Mouse (Mus musculus) midbrain, embryonic 16.5 days (tissue): ENCODE measurements around the gene Sept9. TPM values are rescaled to one million over a fixed set of nuclear protein-coding genes. Genes with fewer than 3 reads are reported as not detected.

ENCODE experiments used
- ATAC-seq: fragments of 200-750 bp; cut with Nextera tagmentation; 2 replicates; pipeline ENCODE4 v1.8.0; 2017; ENCODE audit warnings: moderate TSS enrichment
- H3K27ac ChIP-seq: fragments of 300-500 bp; sonication (generic); 2 replicates; pipeline ENCODE4 v1.5.1; 2014; ENCODE audit warnings: mild to moderate bottlenecking, low read length, mixed read lengths
- H3K27me3 ChIP-seq: fragments of 300-500 bp; sonication (generic); 2 replicates; pipeline ENCODE4 v1.6.1; 2014; ENCODE audit warnings: low read depth, low read length, mixed read lengths; ENCODE audit not compliant: control insufficient read depth, insufficient read depth
- H3K36me3 ChIP-seq: fragments of 300-500 bp; sonication (generic); 2 replicates; pipeline ENCODE4 v1.6.1; 2014; ENCODE audit warnings: mild to moderate bottlenecking, low read length, moderate library complexity, mixed read lengths; ENCODE audit not compliant: control insufficient read depth, insufficient read depth
- H3K4me1 ChIP-seq: fragments of 300-500 bp; sonication (generic); 2 replicates; pipeline ENCODE4 v1.6.1; 2014; ENCODE audit warnings: mild to moderate bottlenecking, low read length, mixed read lengths; ENCODE audit not compliant: control insufficient read depth, insufficient read depth
- H3K4me2 ChIP-seq: fragments of 300-500 bp; sonication (generic); 2 replicates; pipeline ENCODE4 v1.6.1; 2014; ENCODE audit warnings: mild to moderate bottlenecking, low read length, mixed read lengths
- H3K4me3 ChIP-seq: fragments of 300-500 bp; sonication (generic); 2 replicates; pipeline ENCODE4 v1.5.1; 2014; ENCODE audit warnings: low read depth, mild to moderate bottlenecking, low read length, moderate library complexity, mixed read lengths
- H3K9ac ChIP-seq: fragments of 300-500 bp; sonication (generic); 2 replicates; pipeline ENCODE4 v1.6.1; 2014; ENCODE audit warnings: low read depth, low read length, mixed read lengths
- H3K9me3 ChIP-seq: fragments of 300-500 bp; sonication (generic); replicated peaks from 2 replicates; pipeline ENCODE4 v1.6.1; 2014; ENCODE audit warnings: mild to moderate bottlenecking, low read length, mixed read lengths; ENCODE audit not compliant: control insufficient read depth, poor library complexity, severe bottlenecking
- WGBS: fragments of 180-500 bp; shearing (Covaris S2); extraction: QIAGEN DNeasy Blood & Tissue Kit; methylation state at CpG from one replicate; pipeline ENCODE4 v1.1.7; 2014; 5-methylcytosine and 5-hydroxymethylcytosine counted together
- polyA plus RNA-seq: library from polyadenylated mRNA; unstranded; fragments of >200 nt; fragmentation: Nextera tagmentation; extraction: Ambion mirVana; gene quantifications from 2 replicates; pipeline ENCODE4 v1.2.1, GENCODE M21; 2015

Sept9 gene
- polyA plus RNA-seq, 1 experiment from 2014 or later, result 103 TPM

GRCm38 (mm10) chr11:117257266-117257665, 57.8 kb downstream of the Sept9 start:
- Histone ChIP-seq H3K4me1 (no peaks in the 10 kb centered on the region), H3K9me3 (no peaks in the 10 kb centered on the region), H3K4me3 (no peak overlapping the region), H3K36me3 (no peaks in the 10 kb centered on the region), H3K9ac (no peak overlapping the region), H3K27ac (no peak overlapping the region), H3K4me2 (no peak overlapping the region), H3K27me3 (no peaks in the 10 kb centered on the region)
- ATAC-seq, result no peak
- WGBS, result 67% methylated on average over 1 of the region's 1 CpGs

DNA sequence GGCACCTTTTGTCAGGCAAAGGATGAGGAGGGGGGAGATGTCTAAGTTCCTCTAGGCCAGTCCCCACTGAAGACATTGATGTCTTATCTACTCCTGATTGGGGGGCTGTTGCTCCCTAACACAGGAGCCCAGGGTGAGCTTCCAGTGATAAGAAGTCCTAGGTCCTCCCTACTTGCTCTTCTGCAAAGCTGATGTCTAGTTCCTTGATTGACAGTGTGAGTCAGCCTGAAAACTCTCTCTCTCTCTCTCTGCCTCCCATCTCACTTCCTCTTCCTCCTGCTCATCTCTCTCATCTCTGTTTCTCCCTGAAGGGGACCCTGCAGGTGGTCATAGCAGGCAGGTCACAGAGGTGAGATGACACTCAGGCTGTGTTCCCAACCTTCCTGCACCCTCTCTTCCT, 58.4 kb downstream of the Sept9 start:
- Histone ChIP-seq H3K27me3 (no peaks in the 10 kb centered on the region), H3K4me3 (no peak overlapping the region), H3K4me1 (no peaks in the 10 kb centered on the region), H3K9ac (no peak overlapping the region), H3K36me3 (no peaks in the 10 kb centered on the region), H3K27ac (no peak overlapping the region), H3K9me3 (no peaks in the 10 kb centered on the region), H3K4me2 (no peak overlapping the region)
- no peak for ATAC-seq

DNA sequence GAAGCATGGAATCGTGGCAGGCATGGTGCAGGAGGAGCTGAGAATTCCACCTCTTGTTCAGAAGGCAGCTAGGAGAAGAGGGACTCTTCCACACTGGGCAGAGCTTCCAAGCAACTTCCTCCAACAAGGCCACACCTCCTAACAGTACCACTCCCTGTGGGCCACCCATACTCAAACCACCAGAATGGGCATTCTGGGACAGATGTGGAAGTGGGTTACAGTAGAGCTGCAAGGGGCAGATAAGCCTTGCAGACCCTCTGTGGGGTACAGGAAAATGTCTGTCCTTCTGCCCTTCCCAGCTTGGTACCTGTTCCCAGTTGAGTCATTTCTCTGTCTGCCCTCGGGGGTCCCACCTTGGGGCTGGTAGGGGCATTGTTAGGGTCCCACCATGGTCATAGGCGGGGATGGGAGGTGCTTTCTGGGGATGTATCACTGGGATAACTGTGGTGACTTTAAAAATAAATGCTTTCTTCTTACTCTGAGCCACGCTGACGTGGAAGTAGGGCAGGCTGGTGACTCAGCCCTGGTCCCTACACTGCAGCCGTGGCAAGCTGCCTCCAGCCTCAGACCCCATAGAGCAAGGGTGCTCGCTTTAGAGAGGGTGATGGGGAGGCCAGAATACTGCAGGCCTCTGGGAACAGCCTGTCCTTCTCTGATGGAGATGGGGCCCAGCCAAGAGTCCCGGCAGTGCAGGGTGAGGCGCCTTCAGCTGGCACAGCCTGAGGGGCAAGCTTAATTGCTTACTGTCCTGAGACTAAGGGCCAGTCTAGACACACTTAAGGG, 59.9 kb downstream of the Sept9 start:
- Histone ChIP-seq H3K4me1 (no peaks in the 10 kb centered on the region), H3K27me3 (no peaks in the 10 kb centered on the region), H3K36me3 (no peaks in the 10 kb centered on the region), H3K9ac (no peak overlapping the region), H3K27ac (no peak overlapping the region), H3K9me3 (no peaks in the 10 kb centered on the region), H3K4me3 (no peak overlapping the region), H3K4me2 (no peak overlapping the region)
- 80% methylated on average over 9 of the region's 9 CpGs for WGBS
- ATAC-seq, result no peak

DNA sequence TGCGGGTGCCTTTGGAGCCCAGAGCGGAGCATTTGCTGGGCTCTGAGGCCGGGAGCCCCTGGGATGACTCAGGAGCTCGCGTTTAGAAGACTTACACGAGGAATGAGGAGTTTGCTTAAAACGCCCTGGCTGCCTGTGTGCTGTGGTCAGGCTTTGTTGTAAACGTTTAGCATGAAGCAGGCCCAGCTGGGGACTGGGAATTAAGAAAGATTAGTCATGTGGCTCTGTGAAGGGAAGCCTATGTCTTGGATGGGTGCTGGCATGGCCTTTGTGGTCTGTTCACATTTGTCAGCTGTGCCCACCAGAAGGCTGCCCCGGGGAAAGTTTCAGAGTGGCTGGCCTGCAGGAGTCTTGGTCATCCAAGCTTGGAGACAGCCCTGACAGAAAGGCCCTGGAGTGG, 61.2 kb downstream of the Sept9 start:
- Histone ChIP-seq H3K36me3 (no peaks in the 10 kb centered on the region), H3K4me3 (no peak overlapping the region), H3K9me3 (no peaks in the 10 kb centered on the region), H3K4me2 (no peak overlapping the region), H3K27ac (no peak overlapping the region), H3K4me1 (no peaks in the 10 kb centered on the region; the same call in 1 of the 2 replicates), H3K9ac (no peak overlapping the region), H3K27me3 (no peaks in the 10 kb centered on the region; the same call in 1 of the 2 replicates)
- WGBS, result 44% methylated on average over 9 of the region's 9 CpGs
- no peak for ATAC-seq

GRCm38 (mm10) chr11:117263096-117263808, 63.8 kb downstream of the Sept9 start:
- Histone ChIP-seq H3K4me2 (no peak overlapping the region), H3K4me3 (no peak overlapping the region), H3K4me1 (peaks cover 22% of the 10 kb centered on the region), H3K27ac (no peak overlapping the region), H3K36me3 (no peaks in the 10 kb centered on the region), H3K9me3 (no peaks in the 10 kb centered on the region), H3K27me3 (no peaks in the 10 kb centered on the region; the same call in none of the 2 replicates), H3K9ac (no peak overlapping the region)
- 56% methylated on average over 9 of the region's 9 CpGs for WGBS
- ATAC-seq, result no peak

DNA sequence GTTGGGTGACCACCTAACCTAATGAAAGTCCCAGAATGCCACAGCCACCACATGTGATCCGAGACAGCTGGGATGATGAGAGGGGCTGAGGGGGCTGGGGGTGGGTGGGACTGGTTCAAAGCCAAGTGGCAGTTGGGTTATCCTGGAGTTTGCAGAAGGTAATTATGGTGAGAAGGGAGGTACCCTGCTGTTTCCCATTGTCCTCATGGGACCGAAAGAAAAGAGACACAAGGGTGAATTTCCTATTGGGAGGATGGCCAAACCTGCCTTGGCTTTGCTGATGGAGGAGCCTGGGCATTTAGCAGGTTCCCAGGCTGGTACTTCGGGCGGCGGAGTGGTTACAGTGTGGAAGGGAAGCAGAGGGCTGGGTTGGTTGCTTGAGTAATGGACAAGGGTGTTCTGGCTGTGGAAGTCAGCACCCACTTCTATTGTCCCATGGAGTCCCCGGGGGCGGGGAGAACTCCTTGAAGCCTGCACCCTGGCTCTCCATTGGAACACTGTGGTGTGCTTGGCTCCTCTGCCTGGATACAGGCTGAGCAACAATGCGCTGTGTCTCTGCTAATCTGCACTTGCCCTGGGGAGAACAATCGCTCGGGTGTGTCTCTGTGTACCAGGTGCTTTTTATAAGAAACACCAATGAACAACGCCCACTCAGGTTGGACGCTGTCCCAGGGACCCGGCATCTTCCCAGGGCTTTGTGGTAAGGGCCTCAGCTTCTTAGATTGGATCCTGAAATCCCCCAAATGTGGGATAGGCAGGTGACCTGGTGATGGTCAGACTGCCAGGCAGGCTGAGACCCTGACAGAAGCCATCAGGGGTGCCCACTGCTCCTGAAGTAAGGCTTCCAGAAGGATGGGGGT, 64.9 kb downstream of the Sept9 start:
- WGBS, result 62% methylated on average over 13 of the region's 13 CpGs
- Histone ChIP-seq H3K27ac (no peak overlapping the region), H3K9me3 (no peaks in the 10 kb centered on the region), H3K9ac (no peak overlapping the region), H3K36me3 (no peaks in the 10 kb centered on the region), H3K27me3 (no peaks in the 10 kb centered on the region; the same call in none of the 2 replicates), H3K4me1 (peaks cover 29% of the 10 kb centered on the region), H3K4me2 (no peak overlapping the region), H3K4me3 (no peak overlapping the region)
- no peak for ATAC-seq

- H3K9me3 ChIP-seq, result no peaks in the 10 kb centered on the region
- WGBS, result 7% methylated on average over 18 of the region's 18 CpGs
- peaks cover 31% of the 10 kb centered on the region for H3K4me1 ChIP-seq
- peak overlapping the region; percentile 10; the same call in 1 of the 2 replicates for H3K27ac ChIP-seq
- no peak for ATAC-seq
- H3K36me3 ChIP-seq, result no peaks in the 10 kb centered on the region
- H3K4me3 ChIP-seq, result peak overlapping the region; percentile 45
- peak overlapping the region; percentile 86 for H3K4me2 ChIP-seq
- no peak overlapping the region; the same call in 1 of the 2 replicates for H3K9ac ChIP-seq
- H3K27me3 ChIP-seq, result no peaks in the 10 kb centered on the region; the same call in none of the 2 replicates
These were observed 66.0 kb downstream of the Sept9 start for GRCm38 (mm10) chr11:117265270-117265980.
